ENCODE assay signal across 30 mouse cellular contexts in genomic region chr10:36959563-36960110, GRCm38 (mm10). TPM values are rescaled to one million over a fixed set of nuclear protein-coding genes. Genes with fewer than 3 reads are reported as not detected.
A peak's percentile ranks its signal among the peaks of the same experiment; 100 is the strongest.
DNase-seq lines count a peak whose midpoint lies in the region; ATAC-seq lines count a peak whose summit lies in the region.
"Had no signal": no experiment of that assay in that cellular context is flagged by ENCODE, and none has a peak within 500 bp of the region (broad histone marks: within the 10 kb centered on the region; RNA-seq: fewer than 3 reads in every experiment).

No protein-coding gene starts in this region.

- no peak overlapping the region for H3K4me3 ChIP-seq in hindbrain, embryonic 12.5 days
- no peak overlapping the region for H3K4me3 ChIP-seq in hindbrain, embryonic 10.5 days
- H3K4me3 ChIP-seq in neural tube, embryonic 12.5 days = no peak overlapping the region
- no peak overlapping the region for H3K4me3 ChIP-seq in neural tube, embryonic 15.5 days (replicated peaks)
- no peak overlapping the region for H3K4me3 ChIP-seq in midbrain, embryonic 14.5 days (replicated peaks; ENCODE audit: low read depth, low read length)
- H3K4me3 ChIP-seq: embryonic facial prominence, embryonic 12.5 days; forebrain, embryonic 13.5 days; heart, embryonic 10.5 days; heart, embryonic 15.5 days; myocyte had no signal

- no peaks in the 10 kb centered on the region for H3K27me3 ChIP-seq in hindbrain, embryonic 12.5 days
- no peaks in the 10 kb centered on the region for H3K27me3 ChIP-seq in hindbrain, embryonic 10.5 days (ENCODE audit: insufficient read depth, poor library complexity, severe bottlenecking)
- H3K27me3 ChIP-seq in neural tube, embryonic 12.5 days (replicated peaks) = no peaks in the 10 kb centered on the region
- no peaks in the 10 kb centered on the region for H3K27me3 ChIP-seq in neural tube, embryonic 15.5 days (replicated peaks)
- no peaks in the 10 kb centered on the region for H3K27me3 ChIP-seq in midbrain, embryonic 14.5 days (ENCODE audit: control insufficient read depth, insufficient read depth, low read length)
- H3K27me3 ChIP-seq: embryonic facial prominence, embryonic 12.5 days; forebrain, embryonic 13.5 days; heart, embryonic 15.5 days had no signal

- no peaks in the 10 kb centered on the region for H3K9me3 ChIP-seq in hindbrain, embryonic 12.5 days (replicated peaks)
- H3K9me3 ChIP-seq in hindbrain, embryonic 10.5 days = no peaks in the 10 kb centered on the region
- no peaks in the 10 kb centered on the region for H3K9me3 ChIP-seq in neural tube, embryonic 12.5 days
- no peaks in the 10 kb centered on the region for H3K9me3 ChIP-seq in neural tube, embryonic 15.5 days (replicated peaks)
- no peaks in the 10 kb centered on the region for H3K9me3 ChIP-seq in midbrain, embryonic 14.5 days (ENCODE audit: control insufficient read depth, low read length)
- H3K9me3 ChIP-seq: embryonic facial prominence, embryonic 12.5 days; forebrain, embryonic 13.5 days; heart, embryonic 10.5 days; heart, embryonic 15.5 days had no signal

- WGBS in hindbrain, embryonic 12.5 days = 95% methylated on average over 1 of the region's 1 CpGs
- 84% methylated on average over 1 of the region's 1 CpGs for WGBS in hindbrain, embryonic 10.5 days
- 89% methylated on average over 1 of the region's 1 CpGs for WGBS in neural tube, embryonic 12.5 days
- 92% methylated on average over 1 of the region's 1 CpGs for WGBS in neural tube, embryonic 15.5 days
- WGBS in midbrain, embryonic 14.5 days = 85% methylated on average over 1 of the region's 1 CpGs

- H3K36me3 ChIP-seq in hindbrain, embryonic 12.5 days = no peaks in the 10 kb centered on the region
- no peaks in the 10 kb centered on the region for H3K36me3 ChIP-seq in hindbrain, embryonic 10.5 days
- no peaks in the 10 kb centered on the region for H3K36me3 ChIP-seq in neural tube, embryonic 12.5 days
- no peaks in the 10 kb centered on the region for H3K36me3 ChIP-seq in neural tube, embryonic 15.5 days
- no peaks in the 10 kb centered on the region for H3K36me3 ChIP-seq in midbrain, embryonic 14.5 days (ENCODE audit: control insufficient read depth, insufficient read depth, low read length)
- H3K36me3 ChIP-seq: embryonic facial prominence, embryonic 12.5 days; heart, embryonic 10.5 days; heart, embryonic 15.5 days had no signal

- no peak for DNase-seq in hindbrain, embryonic 10.5 days (ENCODE audit: low spot score)
- DNase-seq in midbrain, embryonic 14.5 days = peak; percentile 42
- DNase-seq in cerebellum, adult 9-11 months = no peak
- no peak for DNase-seq in heart, adult 18-20 months
- DNase-seq: adrenal gland, postnatal 25 days; cerebellum, adult 9-10 months; embryo, embryonic 11 days; gastrocnemius, postnatal 14 days; kidney, adult 8-10 months; kidney, postnatal 4 days; layer of hippocampus, postnatal 36 days; left cerebral cortex, postnatal 4 days; lung, adult 2 months; lung, postnatal 10 days; right cerebral cortex, adult 18-20 months; spleen, adult 18-20 months; thymus, postnatal 14 days had no signal

- no peak overlapping the region; the same call in 1 of the 2 replicates for H3K27ac ChIP-seq in hindbrain, embryonic 12.5 days
- no peak overlapping the region for H3K27ac ChIP-seq in hindbrain, embryonic 10.5 days
- no peak overlapping the region for H3K27ac ChIP-seq in neural tube, embryonic 12.5 days
- H3K27ac ChIP-seq in neural tube, embryonic 15.5 days (replicated peaks) = no peak overlapping the region
- no peak overlapping the region for H3K27ac ChIP-seq in midbrain, embryonic 14.5 days (replicated peaks; ENCODE audit: low read depth, low read length)
- H3K27ac ChIP-seq: embryonic facial prominence, embryonic 12.5 days; forebrain, embryonic 13.5 days; heart, embryonic 10.5 days; heart, embryonic 15.5 days; kidney, postnatal 0 days; liver, embryonic 14.5 days; macrophage had no signal

- no peaks in the 10 kb centered on the region for H3K4me1 ChIP-seq in hindbrain, embryonic 12.5 days
- no peaks in the 10 kb centered on the region for H3K4me1 ChIP-seq in hindbrain, embryonic 10.5 days (replicated peaks)
- no peaks in the 10 kb centered on the region for H3K4me1 ChIP-seq in neural tube, embryonic 12.5 days
- H3K4me1 ChIP-seq in neural tube, embryonic 15.5 days = no peaks in the 10 kb centered on the region
- no peaks in the 10 kb centered on the region for H3K4me1 ChIP-seq in midbrain, embryonic 14.5 days (ENCODE audit: control insufficient read depth, insufficient read depth, low read length)
- H3K4me1 ChIP-seq: embryonic facial prominence, embryonic 12.5 days; forebrain, embryonic 13.5 days; heart, embryonic 10.5 days; heart, embryonic 15.5 days had no signal

- ATAC-seq in hindbrain, embryonic 12.5 days (ENCODE audit: low FRiP score) = peak; percentile 90
- peak; percentile 66 for ATAC-seq in neural tube, embryonic 12.5 days (ENCODE audit: low FRiP score, low read depth)
- ATAC-seq in neural tube, embryonic 15.5 days (ENCODE audit: low FRiP score) = no peak
- ATAC-seq in midbrain, embryonic 14.5 days (ENCODE audit: low FRiP score, low TSS enrichment) = peak; percentile 49
- ATAC-seq: CD4-positive, CD25-positive, alpha-beta regulatory T cell, adult 4 months; forebrain, embryonic 13.5 days; intestine, embryonic 16.5 days had no signal

- no peak overlapping the region for H3K4me2 ChIP-seq in hindbrain, embryonic 12.5 days (replicated peaks)
- H3K4me2 ChIP-seq in neural tube, embryonic 12.5 days (replicated peaks) = no peak overlapping the region
- no peak overlapping the region for H3K4me2 ChIP-seq in neural tube, embryonic 15.5 days
- no peak overlapping the region for H3K4me2 ChIP-seq in midbrain, embryonic 14.5 days (ENCODE audit: low read length)
- H3K4me2 ChIP-seq: embryonic facial prominence, embryonic 12.5 days; forebrain, embryonic 13.5 days; heart, embryonic 15.5 days had no signal

- H3K9ac ChIP-seq in hindbrain, embryonic 12.5 days = no peak overlapping the region
- H3K9ac ChIP-seq in neural tube, embryonic 12.5 days = no peak overlapping the region
- H3K9ac ChIP-seq in neural tube, embryonic 15.5 days (replicated peaks) = no peak overlapping the region
- no peak overlapping the region for H3K9ac ChIP-seq in midbrain, embryonic 14.5 days (replicated peaks; ENCODE audit: low read length)
- H3K9ac ChIP-seq: embryonic facial prominence, embryonic 12.5 days; forebrain, embryonic 13.5 days; heart, embryonic 15.5 days; liver, embryonic 14.5 days had no signal

RNA-seq across cellular contexts. Expression of gene Hdac2, which starts 14.7 kb away (rescaled TPM):
- polyA plus RNA-seq in hindbrain, embryonic 12.5 days (2016; fragmentation: Nextera tagmentation; extraction: Ambion mirVana) = 440 and 461 TPM in 2 replicates
- polyA plus RNA-seq in hindbrain, embryonic 10.5 days (2016; fragmentation: Nextera tagmentation; extraction: Ambion mirVana) = 314 and 330 TPM in 2 replicates
- 475 and 492 TPM in 2 replicates for polyA plus RNA-seq in neural tube, embryonic 12.5 days (2016; fragmentation: Nextera tagmentation; extraction: Ambion mirVana)
- 303 and 317 TPM in 2 replicates for polyA plus RNA-seq in neural tube, embryonic 15.5 days (2015; fragmentation: Nextera tagmentation; extraction: Ambion mirVana)
- 381 and 459 TPM in 2 replicates for polyA plus RNA-seq in midbrain, embryonic 14.5 days (2014; fragmentation: Nextera tagmentation; extraction: Ambion mirVana)
- total RNA-seq in heart, adult 18-20 months (2021) = 10 to 100 TPM; 46.7 to 52.2 TPM
